Mouse (Mus musculus) ES-E14 (cell line): ENCODE measurements around the gene Als2cr12. TPM values are rescaled to one million over a fixed set of nuclear protein-coding genes. Genes with fewer than 3 reads are reported as not detected.
"Not testable (repeated sequence)": the region's sequence is repeated elsewhere in the genome, so short reads cannot be mapped to it uniquely, and the experiment has no call there.

ENCODE experiments used
- DNase-seq: peaks from one replicate; pipeline ENCODE4 v3.0.0-alpha.2; 2013; ENCODE audit warnings: low read depth, low spot score
- H3K27ac ChIP-seq: 2 replicates; pipeline ENCODE4 v1.5.1; 2012; ENCODE audit warnings: low read depth, mild to moderate bottlenecking, low read length, moderate library complexity, mixed read lengths; ENCODE audit not compliant: poor library complexity, insufficient read depth, severe bottlenecking
- H3K36me3 ChIP-seq: 2 replicates; pipeline ENCODE4 v1.6.1; 2012; ENCODE audit warnings: mild to moderate bottlenecking, low read length, moderate library complexity, mixed read lengths; ENCODE audit not compliant: control insufficient read depth, poor library complexity, insufficient read depth, severe bottlenecking
- H3K4me1 ChIP-seq, 2 experiments: fragments of 150-350 bp in 1 of 2; sonication (generic) in 1 of 2; 2 replicates each; pipeline ENCODE4 v1.6.1; 2012; ENCODE audit warnings: low read length in 2 of 2, mild to moderate bottlenecking in 1 of 2, mixed read lengths in 1 of 2; ENCODE audit not compliant: control insufficient read depth in 2 of 2, insufficient read depth in 2 of 2, poor library complexity in 1 of 2
- H3K4me3 ChIP-seq, 2 experiments: fragments of 150-350 bp in 1 of 2; sonication (generic) in 1 of 2; 2 replicates each; pipeline ENCODE4 v1.5.1; 2012; ENCODE audit warnings: low read length in 2 of 2, low read depth in 1 of 2, mild to moderate bottlenecking in 1 of 2, mixed read lengths in 1 of 2; ENCODE audit not compliant: insufficient read depth in 1 of 2, poor library complexity in 1 of 2, severe bottlenecking in 1 of 2
- H3K9ac ChIP-seq: 2 replicates; pipeline ENCODE4 v1.6.1; 2012; ENCODE audit warnings: low read depth, mild to moderate bottlenecking, low read length, mixed read lengths; ENCODE audit not compliant: poor library complexity, insufficient read depth, severe bottlenecking
- H3K9me3 ChIP-seq: fragments of 150-350 bp; sonication (generic); 2 replicates; pipeline ENCODE4 v1.6.1; 2012; ENCODE audit warnings: low read depth, mild to moderate bottlenecking, low read length; ENCODE audit not compliant: control insufficient read depth, insufficient read depth
- CHD2 ChIP-seq: IDR thresholded peaks from 2 replicates; pipeline ENCODE4 v1.6.1; 2014; ENCODE audit warnings: mild to moderate bottlenecking, low read depth, low read length, inconsistent platforms
- HCFC1 ChIP-seq: IDR thresholded peaks from 2 replicates; pipeline ENCODE4 v1.6.1; 2012; ENCODE audit warnings: low read length, inconsistent platforms, borderline replicate concordance; ENCODE audit not compliant: insufficient read depth
- MAFK ChIP-seq: IDR thresholded peaks from 2 replicates; pipeline ENCODE4 v1.6.1; 2014; ENCODE audit warnings: mild to moderate bottlenecking, low read depth, low read length, inconsistent platforms; ENCODE audit not compliant: insufficient read depth
- ZC3H11A ChIP-seq: IDR thresholded peaks from 2 replicates; pipeline ENCODE4 v1.6.1; 2012; ENCODE audit warnings: low read depth, mild to moderate bottlenecking, inconsistent platforms, low read length, borderline replicate concordance
- ZNF384 ChIP-seq: IDR thresholded peaks from 2 replicates; pipeline ENCODE4 v1.6.1; 2012; ENCODE audit warnings: low read depth, low read length, inconsistent platforms
- in situ Hi-C, 2 experiments: fragments of 600-800 bp; cut with MboI; formaldehyde crosslinking; loops; one replicate each; pipeline ENCODE4 v1.15.1; 2025; ENCODE audit warnings: low sequenced_read_pairs in 2 of 2, inconsistent platforms in 1 of 2; ENCODE audit not compliant: unreplicated experiment in 2 of 2
- total RNA-seq: library from RNA; depleted of rRNA; stranded (reverse); fragments of 300-350 nt; gene quantifications from 2 replicates; pipeline ENCODE4 v1.2.3, GENCODE M21; 2012

Gene Als2cr12
- total RNA-seq, 1 experiment: 0.22 TPM

GRCm38 (mm10) chr1:58615146-58615545, 80.6 kb downstream of the Als2cr12 start:
- TF ChIP-seq ZC3H11A (no peak), ZNF384 (no peak), CHD2 (no peak), HCFC1 (no peak), MAFK (no peak)
- H3K27ac ChIP-seq: no peak overlapping the region
- H3K9me3 ChIP-seq: no peaks in the 10 kb centered on the region
- H3K4me3 ChIP-seq: no peak overlapping the region
- no peaks in the 10 kb centered on the region for H3K4me1 ChIP-seq
- no peaks in the 10 kb centered on the region for H3K36me3 ChIP-seq
- in situ Hi-C loops: no loop called here
- H3K9ac ChIP-seq: no peak overlapping the region
- DNase-seq: no peak

GRCm38 (mm10) chr1:58614424-58614823, 81.4 kb downstream of the Als2cr12 start:
- no peak for DNase-seq
- Histone ChIP-seq H3K9ac (no peak overlapping the region), H3K4me3 (no peak overlapping the region), H3K27ac (no peak overlapping the region), H3K9me3 (no peaks in the 10 kb centered on the region), H3K36me3 (no peaks in the 10 kb centered on the region), H3K4me1 (no peaks in the 10 kb centered on the region)
- TF ChIP-seq ZNF384 (no peak), ZC3H11A (no peak), MAFK (peak; percentile 38; the same call in 1 of the 2 replicates), HCFC1 (no peak), CHD2 (no peak)
- in situ Hi-C loops: no loop called here

- Histone ChIP-seq H3K4me1 (no peaks in the 10 kb centered on the region), H3K27ac (no peak overlapping the region), H3K9me3 (no peaks in the 10 kb centered on the region), H3K36me3 (no peaks in the 10 kb centered on the region), H3K9ac (no peak overlapping the region), H3K4me3 (no peak overlapping the region)
- peak; percentile 73 for DNase-seq
- in situ Hi-C loops: no loop called here
- TF ChIP-seq ZC3H11A: no peak
- no peak for TF ChIP-seq HCFC1
- TF ChIP-seq ZNF384: no peak
- TF ChIP-seq CHD2: no peak
- TF ChIP-seq MAFK: no peak
Observed at GRCm38 (mm10) chr1:58613786-58614185, 82.0 kb downstream of the Als2cr12 start.

GRCm38 (mm10) chr1:58610611-58611010, 85.2 kb downstream of the Als2cr12 start:
- in situ Hi-C loops: no loop called here
- Histone ChIP-seq H3K4me3 (no peak overlapping the region), H3K9ac (no peak overlapping the region), H3K36me3 (no peaks in the 10 kb centered on the region), H3K4me1 (no peaks in the 10 kb centered on the region), H3K9me3 (no peaks in the 10 kb centered on the region), H3K27ac (no peak overlapping the region)
- no peak for DNase-seq
- TF ChIP-seq HCFC1 (no peak), CHD2 (no peak), ZC3H11A (no peak)

DNA sequence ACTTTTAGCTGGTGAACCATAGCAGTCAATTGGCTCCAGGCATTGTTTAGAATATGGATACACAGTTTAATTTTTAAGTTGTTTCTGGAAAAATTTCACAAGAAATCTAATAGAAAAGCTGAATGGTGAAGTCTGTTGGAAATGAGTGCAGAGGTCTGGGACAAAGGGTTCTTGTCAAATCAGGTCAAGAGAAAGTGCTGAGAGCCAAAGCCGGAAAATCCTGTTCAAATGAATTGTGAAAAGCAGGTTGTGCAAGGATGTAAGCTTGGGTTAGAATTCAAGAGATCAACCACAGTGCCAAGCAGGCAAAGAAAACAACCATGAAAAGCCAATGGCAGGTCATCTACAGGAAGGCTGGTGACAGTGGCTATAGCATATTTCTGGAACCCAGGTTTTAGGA, 85.6 kb downstream of the Als2cr12 start:
- no peak overlapping the region for H3K4me3 ChIP-seq
- in situ Hi-C loops: no loop called here
- H3K27ac ChIP-seq: no peak overlapping the region
- no peak overlapping the region for H3K9ac ChIP-seq
- no peaks in the 10 kb centered on the region for H3K4me1 ChIP-seq
- TF ChIP-seq CHD2 (no peak), ZC3H11A (no peak), MAFK (no peak), ZNF384 (no peak), HCFC1 (no peak)
- no peaks in the 10 kb centered on the region for H3K9me3 ChIP-seq
- no peak for DNase-seq
- H3K36me3 ChIP-seq: no peaks in the 10 kb centered on the region

DNA sequence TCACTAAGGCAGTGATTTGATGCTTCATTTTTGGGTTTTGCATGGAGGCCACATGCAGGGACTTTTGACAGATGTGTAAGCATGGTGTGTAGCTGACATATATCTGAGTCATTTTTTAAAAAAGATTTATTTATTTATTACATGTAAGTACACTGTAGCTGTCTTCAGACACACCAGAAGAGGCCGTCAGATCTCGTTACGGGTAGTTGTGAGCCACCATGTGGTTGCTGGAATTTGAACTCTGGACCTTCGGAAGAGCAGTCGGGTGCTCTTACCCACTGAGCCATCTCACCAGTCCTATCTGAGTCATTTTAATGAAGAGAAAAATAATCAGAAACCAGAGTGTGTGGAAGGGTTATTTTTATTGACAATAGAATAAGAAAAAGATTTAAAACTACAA, 86.2 kb downstream of the Als2cr12 start:
- H3K9me3 ChIP-seq, H3K9ac ChIP-seq, H3K4me3 ChIP-seq, H3K4me1 ChIP-seq, in situ Hi-C loops, H3K27ac ChIP-seq, H3K36me3 ChIP-seq, DNase-seq: not testable (repeated sequence)
